Mouse (Mus musculus) heart, postnatal 4 days (tissue): ENCODE data around the gene Acot2. TPM values are rescaled to one million over a fixed set of nuclear protein-coding genes. Genes with fewer than 3 reads are reported as not detected.
A peak's percentile ranks its signal among the peaks of the same experiment; 100 is the strongest.
"Not testable (repeated sequence)": the region's sequence is repeated elsewhere in the genome, so short reads cannot be mapped to it uniquely, and the experiment has no call there.

Experiments used
- DNase-seq: peaks from one replicate; pipeline ENCODE4 v3.0.0; 2021
- total RNA-seq, 2 experiments: library from RNA; stranded (reverse); gene quantifications; 2 replicates each; pipeline ENCODE4 v1.2.3; 2021

Gene Acot2
- total RNA-seq, 2 experiments from 2014 or later: 204 to 209 TPM

- DNase-seq: no peak
Observed at GRCm38 (mm10) chr12:83998341-83999107, 10.9 kb downstream of the Acot2 start.

- peak; percentile 90 for DNase-seq
Observed at GRCm38 (mm10) chr12:83999237-83999636, 11.6 kb downstream of the Acot2 start.

GRCm38 (mm10) chr12:84000418-84000817 is 12.8 kb downstream of the Acot2 start:
- DNase-seq: no peak

- no peak for DNase-seq
Observed at GRCm38 (mm10) chr12:84003866-84004265, 16.2 kb downstream of the Acot2 start.

- DNase-seq: no peak
Observed at GRCm38 (mm10) chr12:84008251-84008650, 20.6 kb downstream of the Acot2 start.

- no peak for DNase-seq
Observed at GRCm38 (mm10) chr12:84008729-84009128, 21.1 kb downstream of the Acot2 start.

- peak; percentile 80 for DNase-seq
Observed at GRCm38 (mm10) chr12:84009171-84009965, 21.7 kb downstream of the Acot2 start, which contains the start of gene Acot1. Gene Acot1, plus strand, starts transcription at chr12:84009490.

GRCm38 (mm10) chr12:84010201-84010600 is 22.5 kb downstream of the Acot2 start:
- DNase-seq: no peak

- DNase-seq: peak; percentile 83
Observed at GRCm38 (mm10) chr12:84011251-84012040, 23.8 kb downstream of the Acot2 start.

GRCm38 (mm10) chr12:84013130-84013529 is 25.5 kb downstream of the Acot2 start:
- no peak for DNase-seq

GRCm38 (mm10) chr12:84013701-84014100 is 26.0 kb downstream of the Acot2 start:
- DNase-seq: no peak

GRCm38 (mm10) chr12:84020528-84020927 is 32.9 kb downstream of the Acot2 start:
- peak; percentile 84 for DNase-seq

GRCm38 (mm10) chr12:84022266-84022665 is 34.6 kb downstream of the Acot2 start:
- not testable (repeated sequence) for DNase-seq

- no peak for DNase-seq
Observed at GRCm38 (mm10) chr12:84023052-84023745, 35.5 kb downstream of the Acot2 start.

- no peak for DNase-seq
Observed at GRCm38 (mm10) chr12:84025888-84026287, 38.2 kb downstream of the Acot2 start.

- DNase-seq: not testable (repeated sequence)
Observed at GRCm38 (mm10) chr12:84028328-84028727, 40.7 kb downstream of the Acot2 start.

- not testable (repeated sequence) for DNase-seq
Observed at GRCm38 (mm10) chr12:84029043-84029442, 41.4 kb downstream of the Acot2 start.

GRCm38 (mm10) chr12:84030659-84031332 is 43.1 kb downstream of the Acot2 start:
- peak; percentile 87 for DNase-seq

GRCm38 (mm10) chr12:84032854-84033253 is 45.2 kb downstream of the Acot2 start:
- DNase-seq: no peak

- not testable (repeated sequence) for DNase-seq
Observed at GRCm38 (mm10) chr12:84033302-84033701, 45.6 kb downstream of the Acot2 start.

- no peak for DNase-seq
Observed at GRCm38 (mm10) chr12:84034108-84034507, 46.4 kb downstream of the Acot2 start.
